Mouse (Mus musculus) liver, embryonic 15.5 days (tissue): ENCODE data around the gene Unc13b. TPM values are rescaled to one million over a fixed set of nuclear protein-coding genes. Genes with fewer than 3 reads are reported as not detected.

Experiments
- ATAC-seq: fragments of 200-750 bp; cut with Nextera tagmentation; 2 replicates; pipeline ENCODE4 v1.8.0; 2017; ENCODE audit warnings: moderate number of reproducible peaks, mild to moderate bottlenecking, moderate library complexity; ENCODE audit not compliant: insufficient read depth
- H3K27ac ChIP-seq: fragments of 300-500 bp; sonication (generic); replicated peaks from 2 replicates; pipeline ENCODE4 v1.5.1; 2015; ENCODE audit warnings: mild to moderate bottlenecking, inconsistent platforms
- H3K27me3 ChIP-seq: fragments of 300-500 bp; sonication (generic); 2 replicates; pipeline ENCODE4 v1.6.1; 2015; ENCODE audit warnings: mild to moderate bottlenecking, inconsistent platforms
- H3K36me3 ChIP-seq: fragments of 300-500 bp; sonication (generic); replicated peaks from 2 replicates; pipeline ENCODE4 v1.6.1; 2015; ENCODE audit warnings: moderate library complexity, mild to moderate bottlenecking, inconsistent platforms
- H3K4me1 ChIP-seq: fragments of 300-500 bp; sonication (generic); replicated peaks from 2 replicates; pipeline ENCODE4 v1.6.1; 2015; ENCODE audit warnings: inconsistent platforms
- H3K4me2 ChIP-seq: fragments of 300-500 bp; sonication (generic); 2 replicates; pipeline ENCODE4 v1.6.1; 2015; ENCODE audit warnings: moderate library complexity, mild to moderate bottlenecking, inconsistent platforms
- H3K4me3 ChIP-seq: fragments of 300-500 bp; sonication (generic); replicated peaks from 2 replicates; pipeline ENCODE4 v1.5.1; 2015; ENCODE audit warnings: mild to moderate bottlenecking, inconsistent platforms
- H3K9ac ChIP-seq: fragments of 300-500 bp; sonication (generic); 2 replicates; pipeline ENCODE4 v1.6.1; 2015; ENCODE audit warnings: moderate library complexity, mild to moderate bottlenecking, inconsistent platforms
- H3K9me3 ChIP-seq: fragments of 300-500 bp; sonication (generic); replicated peaks from 2 replicates; pipeline ENCODE4 v1.6.1; 2016; ENCODE audit warnings: inconsistent platforms
- WGBS: fragments of 180-500 bp; shearing (Covaris S2); methylation state at CpG from one replicate; pipeline ENCODE4 v1.1.7; 2015; ENCODE audit warnings: mixed read lengths; ENCODE audit not compliant: insufficient replicate concordance; 5-methylcytosine and 5-hydroxymethylcytosine counted together
- polyA plus RNA-seq: library from polyadenylated mRNA; unstranded; fragments of >200 nt; fragmentation: Nextera tagmentation; extraction: Ambion mirVana; gene quantifications from 2 replicates; pipeline ENCODE4 v1.2.1, GENCODE M21; 2015

Gene Unc13b
- polyA plus RNA-seq, 1 experiment from 2014 or later: 0.40 TPM

DNA sequence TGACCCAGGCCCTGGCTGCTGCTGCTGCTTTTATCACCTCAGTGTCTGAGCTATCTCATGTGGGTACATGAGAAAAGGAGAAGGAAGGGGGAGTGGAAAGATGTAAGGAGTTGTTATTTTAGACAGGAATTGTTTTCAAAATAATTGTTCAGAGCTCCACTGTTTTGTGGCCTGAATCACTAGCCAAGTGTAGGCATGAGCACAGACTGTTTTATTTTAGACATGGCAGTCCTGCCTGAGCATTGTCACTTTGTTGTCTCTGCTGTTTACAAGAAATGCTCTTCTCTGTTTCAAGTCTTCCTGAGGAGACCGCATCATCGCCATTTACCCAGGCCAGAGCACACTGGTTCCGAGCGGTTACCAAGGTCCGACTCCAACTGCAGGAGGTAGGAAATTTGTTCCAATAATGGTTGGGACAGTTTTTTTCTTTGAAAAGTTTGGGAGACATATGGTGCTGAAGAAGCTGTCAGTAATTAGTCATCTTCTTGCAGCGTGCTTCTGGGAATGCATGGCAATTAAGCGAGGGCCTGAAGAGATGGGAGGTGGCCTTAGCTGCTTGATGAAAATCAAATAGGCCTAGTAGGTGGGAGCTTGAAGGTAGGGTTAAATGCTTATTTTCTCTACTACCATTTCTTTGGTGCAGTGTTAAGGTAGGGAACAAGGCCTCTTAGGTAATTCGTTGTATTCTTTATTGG is 123.9 kb downstream of the Unc13b start:
- Histone ChIP-seq H3K36me3 (no peaks in the 10 kb centered on the region), H3K4me3 (no peak overlapping the region), H3K9me3 (no peaks in the 10 kb centered on the region), H3K9ac (no peak overlapping the region), H3K27me3 (no peaks in the 10 kb centered on the region), H3K4me1 (no peaks in the 10 kb centered on the region), H3K4me2 (no peak overlapping the region), H3K27ac (no peak overlapping the region)
- 79% methylated on average over 8 of the region's 8 CpGs for WGBS
- ATAC-seq: no peak

DNA sequence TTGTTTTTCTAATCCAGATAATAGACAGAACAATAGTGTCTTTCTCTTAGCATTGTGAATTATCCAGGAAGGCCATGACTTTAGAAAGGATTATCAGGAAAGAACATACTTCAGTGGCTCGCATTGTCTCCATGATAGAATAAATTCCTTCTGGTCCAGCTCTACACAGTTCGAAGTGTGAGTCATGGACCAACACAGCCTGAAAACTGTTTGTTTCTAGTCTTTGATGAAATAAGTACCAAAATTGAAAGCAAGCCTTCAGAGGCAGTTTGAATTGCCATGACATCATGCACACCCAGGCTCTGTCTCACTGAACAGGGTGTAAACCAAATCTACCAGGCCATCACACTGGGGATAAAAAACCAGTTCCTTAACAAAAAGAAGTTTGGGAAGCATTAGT is 128.7 kb downstream of the Unc13b start:
- Histone ChIP-seq H3K9me3 (no peaks in the 10 kb centered on the region), H3K4me1 (no peaks in the 10 kb centered on the region), H3K27ac (no peak overlapping the region), H3K9ac (no peak overlapping the region), H3K36me3 (no peaks in the 10 kb centered on the region), H3K4me2 (no peak overlapping the region), H3K27me3 (no peaks in the 10 kb centered on the region), H3K4me3 (no peak overlapping the region)
- ATAC-seq: no peak
- 79% methylated on average over 2 of the region's 2 CpGs for WGBS

DNA sequence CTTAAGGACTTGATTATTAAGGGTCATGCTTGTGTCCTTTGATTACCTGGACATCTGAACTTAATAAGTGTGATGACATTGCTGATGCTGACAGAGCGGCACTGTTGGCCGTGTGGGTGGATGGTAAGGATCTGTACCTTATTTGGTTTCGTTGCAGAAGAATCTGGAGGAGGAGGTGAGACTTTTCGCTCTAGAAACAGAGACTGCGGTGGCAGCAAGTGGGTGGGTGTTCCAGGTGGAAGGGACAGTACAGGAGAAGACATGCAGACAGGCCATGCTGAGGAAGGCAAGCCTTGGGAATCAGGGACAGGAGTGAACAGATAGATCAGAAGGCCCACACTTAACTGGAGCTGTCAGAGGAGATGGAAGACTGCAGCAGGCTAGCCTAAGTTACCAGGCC is 130.6 kb downstream of the Unc13b start:
- no peaks in the 10 kb centered on the region for H3K27me3 ChIP-seq
- no peaks in the 10 kb centered on the region for H3K36me3 ChIP-seq
- H3K4me2 ChIP-seq: no peak overlapping the region
- 79% methylated on average over 5 of the region's 5 CpGs for WGBS
- H3K4me1 ChIP-seq: no peaks in the 10 kb centered on the region
- no peak overlapping the region for H3K27ac ChIP-seq
- ATAC-seq: no peak
- no peak overlapping the region for H3K9ac ChIP-seq
- no peaks in the 10 kb centered on the region for H3K9me3 ChIP-seq
- H3K4me3 ChIP-seq: no peak overlapping the region

GRCm38 (mm10) chr4:43204946-43205345 is 146.2 kb downstream of the Unc13b start:
- no peak overlapping the region for H3K27ac ChIP-seq
- H3K4me2 ChIP-seq: no peak overlapping the region
- H3K9ac ChIP-seq: no peak overlapping the region
- no peaks in the 10 kb centered on the region for H3K4me1 ChIP-seq
- H3K4me3 ChIP-seq: no peak overlapping the region
- WGBS: 68% methylated on average over 2 of the region's 2 CpGs
- H3K9me3 ChIP-seq: no peaks in the 10 kb centered on the region
- H3K27me3 ChIP-seq: no peaks in the 10 kb centered on the region
- no peak for ATAC-seq
- no peaks in the 10 kb centered on the region for H3K36me3 ChIP-seq

GRCm38 (mm10) chr4:43205571-43205970 is 146.8 kb downstream of the Unc13b start:
- Histone ChIP-seq H3K27me3 (no peaks in the 10 kb centered on the region), H3K9me3 (no peaks in the 10 kb centered on the region), H3K4me1 (no peaks in the 10 kb centered on the region), H3K4me3 (no peak overlapping the region), H3K27ac (no peak overlapping the region), H3K4me2 (no peak overlapping the region), H3K36me3 (no peaks in the 10 kb centered on the region), H3K9ac (no peak overlapping the region)
- ATAC-seq: no peak
- 51% methylated on average over 4 of the region's 4 CpGs for WGBS

- no peak overlapping the region for H3K4me3 ChIP-seq
- no peaks in the 10 kb centered on the region for H3K36me3 ChIP-seq
These were observed 148.2 kb downstream of the Unc13b start for GRCm38 (mm10) chr4:43206989-43207388.

GRCm38 (mm10) chr4:43209081-43209579 is 150.4 kb downstream of the Unc13b start:
- no peak overlapping the region for H3K4me3 ChIP-seq
- no peaks in the 10 kb centered on the region for H3K9me3 ChIP-seq
- ATAC-seq: no peak
- 16% methylated on average over 8 of the region's 8 CpGs for WGBS
- H3K9ac ChIP-seq: no peak overlapping the region
- H3K4me1 ChIP-seq: no peaks in the 10 kb centered on the region
- H3K36me3 ChIP-seq: no peaks in the 10 kb centered on the region
- no peak overlapping the region for H3K4me2 ChIP-seq
- no peak overlapping the region for H3K27ac ChIP-seq
- H3K27me3 ChIP-seq: no peaks in the 10 kb centered on the region

More at GRCm38 (mm10) chr4:43206989-43207388, 148.2 kb downstream of the Unc13b start:
- 47% methylated on average over 5 of the region's 5 CpGs for WGBS
- Histone ChIP-seq H3K27ac (no peak overlapping the region), H3K4me2 (no peak overlapping the region), H3K27me3 (no peaks in the 10 kb centered on the region), H3K4me1 (no peaks in the 10 kb centered on the region), H3K9me3 (no peaks in the 10 kb centered on the region), H3K9ac (no peak overlapping the region)
- ATAC-seq: no peak

DNA sequence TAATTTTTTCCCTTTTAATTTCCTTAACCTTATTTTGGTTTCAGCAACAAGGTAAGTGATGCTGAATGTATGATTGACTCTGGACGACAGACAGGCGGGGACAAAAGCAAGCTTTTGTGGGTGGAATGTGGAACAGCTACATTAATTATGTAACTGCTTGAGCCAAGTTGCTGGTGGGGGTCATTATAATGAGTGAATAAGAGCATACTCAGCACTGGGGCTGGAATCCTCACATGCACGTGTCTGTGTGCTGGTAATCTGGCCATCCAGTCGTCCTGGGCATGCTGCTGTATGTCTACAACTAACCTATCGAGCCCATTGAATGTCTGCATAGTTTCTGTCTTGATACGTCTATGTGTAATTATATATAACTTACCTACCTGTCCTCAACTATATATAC is 150.9 kb downstream of the Unc13b start:
- Histone ChIP-seq H3K36me3 (no peaks in the 10 kb centered on the region), H3K27ac (no peak overlapping the region), H3K4me1 (no peaks in the 10 kb centered on the region), H3K4me3 (no peak overlapping the region), H3K9ac (no peak overlapping the region), H3K9me3 (no peaks in the 10 kb centered on the region), H3K4me2 (no peak overlapping the region), H3K27me3 (no peaks in the 10 kb centered on the region)
- 47% methylated on average over 6 of the region's 6 CpGs for WGBS
- no peak for ATAC-seq

- no peak for ATAC-seq
- no peak overlapping the region for H3K27ac ChIP-seq
- H3K9me3 ChIP-seq: no peaks in the 10 kb centered on the region
- no peak overlapping the region for H3K4me3 ChIP-seq
- 32% methylated on average over 3 of the region's 3 CpGs for WGBS
- no peak overlapping the region for H3K4me2 ChIP-seq
- no peaks in the 10 kb centered on the region for H3K36me3 ChIP-seq
- no peaks in the 10 kb centered on the region for H3K4me1 ChIP-seq
- no peaks in the 10 kb centered on the region for H3K27me3 ChIP-seq
- H3K9ac ChIP-seq: no peak overlapping the region
These were observed 157.7 kb downstream of the Unc13b start for GRCm38 (mm10) chr4:43216491-43216890.

DNA sequence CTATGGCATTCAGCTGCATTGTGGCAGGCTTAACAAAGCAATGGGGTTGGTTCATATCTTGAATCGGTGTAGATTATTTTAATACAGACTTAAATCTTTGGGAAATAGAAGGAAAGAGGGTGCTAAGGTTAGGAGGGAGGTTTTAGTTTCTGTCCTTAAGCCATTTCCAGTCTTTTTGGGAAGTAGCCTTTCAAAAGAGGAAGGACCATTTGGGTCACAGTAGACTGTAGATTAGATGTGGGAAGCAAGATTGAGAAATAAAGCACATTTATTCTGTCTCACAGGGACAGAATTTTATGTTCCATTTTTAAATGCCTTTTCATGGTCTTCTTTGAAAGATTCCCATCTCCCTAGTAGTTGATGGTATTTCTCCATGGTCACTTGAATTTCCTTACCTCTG is 159.2 kb downstream of the Unc13b start:
- WGBS: 59% methylated on average over 1 of the region's 1 CpGs

GRCm38 (mm10) chr4:43231821-43232220 is 173.1 kb downstream of the Unc13b start:
- Histone ChIP-seq H3K36me3 (no peaks in the 10 kb centered on the region), H3K4me1 (no peaks in the 10 kb centered on the region), H3K9me3 (no peaks in the 10 kb centered on the region), H3K4me2 (no peak overlapping the region), H3K27ac (no peak overlapping the region), H3K9ac (no peak overlapping the region), H3K4me3 (no peak overlapping the region), H3K27me3 (no peaks in the 10 kb centered on the region)
- 27% methylated on average over 3 of the region's 3 CpGs for WGBS
- no peak for ATAC-seq

More for the DNA sequence above, 159.2 kb downstream of the Unc13b start:
- no peak overlapping the region for H3K27ac ChIP-seq
- no peaks in the 10 kb centered on the region for H3K27me3 ChIP-seq
- H3K4me2 ChIP-seq: no peak overlapping the region
- no peaks in the 10 kb centered on the region for H3K36me3 ChIP-seq
- no peaks in the 10 kb centered on the region for H3K4me1 ChIP-seq
- no peak overlapping the region for H3K9ac ChIP-seq
- no peak for ATAC-seq
- H3K9me3 ChIP-seq: no peaks in the 10 kb centered on the region
- H3K4me3 ChIP-seq: no peak overlapping the region

DNA sequence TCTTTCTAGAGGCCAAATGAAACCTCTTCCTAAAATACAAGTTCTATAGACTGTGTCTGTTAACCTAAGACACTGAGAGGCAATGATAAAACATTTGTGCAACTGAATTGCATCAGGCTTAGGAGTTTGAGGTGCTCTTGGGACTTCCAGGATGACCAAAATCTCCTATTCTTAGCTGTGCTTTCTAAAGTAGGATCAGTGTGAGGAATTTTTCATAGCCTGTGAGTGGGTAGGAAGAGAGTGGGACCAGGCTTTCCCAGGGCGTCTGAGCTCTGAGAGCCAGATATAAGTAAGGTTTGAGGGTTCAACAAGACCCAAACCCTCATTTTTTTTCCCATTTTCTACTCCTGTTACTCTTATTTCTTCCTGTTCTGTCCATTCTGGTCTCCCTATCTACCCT is 174.2 kb downstream of the Unc13b start:
- H3K27ac ChIP-seq: no peak overlapping the region
- ATAC-seq: no peak
- H3K36me3 ChIP-seq: no peaks in the 10 kb centered on the region
- H3K9ac ChIP-seq: no peak overlapping the region
- no peaks in the 10 kb centered on the region for H3K9me3 ChIP-seq
- H3K27me3 ChIP-seq: no peaks in the 10 kb centered on the region
- no peaks in the 10 kb centered on the region for H3K4me1 ChIP-seq
- H3K4me3 ChIP-seq: no peak overlapping the region
- WGBS: 68% methylated on average over 1 of the region's 1 CpGs
- H3K4me2 ChIP-seq: no peak overlapping the region
